Mouse (Mus musculus): ENCODE data around the gene Serpinb1b. TPM values are rescaled to one million over a fixed set of nuclear protein-coding genes. Genes with fewer than 3 reads are reported as not detected.

Serpinb1b gene
- polyA plus RNA-seq, 1 experiment from 2014 or later, result not detected

- 74% methylated on average over 1 of the region's 1 CpGs for WGBS
- no peak for DNase-seq (ENCODE audit: low spot score)
- ATAC-seq (replicated peaks; ENCODE audit: low FRiP score, low TSS enrichment, low read depth), result no peak
- no peaks in the 10 kb centered on the region for H3K4me1 ChIP-seq (replicated peaks; ENCODE audit: control insufficient read depth, insufficient read depth, low read length)
- H3K27ac ChIP-seq (ENCODE audit: low read depth), result no peak overlapping the region
- H3K4me3 ChIP-seq (ENCODE audit: low read depth, low read length), result no peak overlapping the region
- H3K27me3 ChIP-seq (replicated peaks; ENCODE audit: control insufficient read depth, insufficient read depth, low read length), result no peaks in the 10 kb centered on the region
- H3K9me3 ChIP-seq (ENCODE audit: control insufficient read depth, low read length), result no peaks in the 10 kb centered on the region
- H3K9ac ChIP-seq (ENCODE audit: low read length), result no peak overlapping the region
- no peak overlapping the region for H3K4me2 ChIP-seq (ENCODE audit: low read length)
- H3K36me3 ChIP-seq (ENCODE audit: control insufficient read depth, insufficient read depth, low read length), result no peaks in the 10 kb centered on the region
Measured at GRCm38 (mm10) chr13:33067387-33067977, 10.9 kb upstream of the Serpinb1b start.

DNA sequence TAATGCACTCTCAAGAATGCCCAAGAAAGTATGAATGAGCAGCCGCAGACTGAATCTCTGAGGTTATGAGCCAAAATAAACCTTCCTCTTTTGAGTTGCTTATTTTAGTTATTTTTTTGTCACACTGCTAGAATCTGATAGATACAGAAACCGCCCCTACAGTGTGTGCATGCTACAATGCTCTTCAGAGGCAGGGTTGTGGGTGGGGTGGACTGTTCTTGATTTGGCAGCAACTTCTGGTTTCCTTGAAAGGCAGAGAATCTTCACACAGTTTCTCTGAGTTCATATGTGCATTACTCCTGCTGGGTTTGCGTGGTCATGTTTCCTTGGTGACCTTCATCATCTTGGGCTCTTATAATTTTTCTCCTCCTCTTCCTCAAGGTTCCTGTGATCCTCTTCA, 10.2 kb upstream of the Serpinb1b start:
- Histone ChIP-seq H3K36me3 (ENCODE audit: control insufficient read depth, insufficient read depth, low read length) (no peaks in the 10 kb centered on the region), H3K4me2 (ENCODE audit: low read length) (no peak overlapping the region), H3K27ac (ENCODE audit: low read depth) (no peak overlapping the region), H3K27me3 (replicated peaks; ENCODE audit: control insufficient read depth, insufficient read depth, low read length) (no peaks in the 10 kb centered on the region), H3K4me1 (replicated peaks; ENCODE audit: control insufficient read depth, insufficient read depth, low read length) (no peaks in the 10 kb centered on the region), H3K9me3 (ENCODE audit: control insufficient read depth, low read length) (no peaks in the 10 kb centered on the region), H3K4me3 (ENCODE audit: low read depth, low read length) (no peak overlapping the region), H3K9ac (ENCODE audit: low read length) (no peak overlapping the region)
- 82% methylated on average over 3 of the region's 3 CpGs for WGBS
- ATAC-seq (replicated peaks; ENCODE audit: low FRiP score, low TSS enrichment, low read depth) (no peak), DNase-seq (ENCODE audit: low spot score) (no peak)

DNA sequence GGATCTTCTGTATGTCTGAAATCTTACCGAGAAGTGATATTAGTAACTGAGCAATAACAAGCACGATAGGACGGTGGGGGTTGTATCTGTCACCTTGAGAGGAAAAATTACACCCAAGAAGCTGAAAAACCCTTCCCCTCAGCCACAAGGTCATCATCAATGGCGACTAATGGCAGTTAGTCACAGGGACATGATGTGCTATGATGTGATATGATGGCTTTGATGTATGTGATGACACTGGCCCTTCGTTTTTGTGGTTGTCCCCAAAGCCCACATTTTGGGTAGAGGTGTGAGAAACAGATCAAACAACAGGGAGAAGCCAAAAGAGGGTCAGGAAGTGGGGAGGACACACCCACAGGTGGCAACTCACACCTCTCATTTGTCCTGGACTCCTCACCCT, 6.6 kb upstream of the Serpinb1b start:
- Histone ChIP-seq H3K27me3 (replicated peaks; ENCODE audit: control insufficient read depth, insufficient read depth, low read length) (no peaks in the 10 kb centered on the region), H3K9me3 (ENCODE audit: control insufficient read depth, low read length) (no peaks in the 10 kb centered on the region), H3K27ac (ENCODE audit: low read depth) (no peak overlapping the region), H3K4me1 (replicated peaks; ENCODE audit: control insufficient read depth, insufficient read depth, low read length) (no peaks in the 10 kb centered on the region), H3K36me3 (ENCODE audit: control insufficient read depth, insufficient read depth, low read length) (no peaks in the 10 kb centered on the region), H3K4me2 (ENCODE audit: low read length) (no peak overlapping the region), H3K4me3 (ENCODE audit: low read depth, low read length) (no peak overlapping the region), H3K9ac (ENCODE audit: low read length) (no peak overlapping the region)
- DNase-seq (ENCODE audit: low spot score) (no peak), ATAC-seq (replicated peaks; ENCODE audit: low FRiP score, low TSS enrichment, low read depth) (no peak)
- WGBS, result 77% methylated on average over 5 of the region's 5 CpGs

DNA sequence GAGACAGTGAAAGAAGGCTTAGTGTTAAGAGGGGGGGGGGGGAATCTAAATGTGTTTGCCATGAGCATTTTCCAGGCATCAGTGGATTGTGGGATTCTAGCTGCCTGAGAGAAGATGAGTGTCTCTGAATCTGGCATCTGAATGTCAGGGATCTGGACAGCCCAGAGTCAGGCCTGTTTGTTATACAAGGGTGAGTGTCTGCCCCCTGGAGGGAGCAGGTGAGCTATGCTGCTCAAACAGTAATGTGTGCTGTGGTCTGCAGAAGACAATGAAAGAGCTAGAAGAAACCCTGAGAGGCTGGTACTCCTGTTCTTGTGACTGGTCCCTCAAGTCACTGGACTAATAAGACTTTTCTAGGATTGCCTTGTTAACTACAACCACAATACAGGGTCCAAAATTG, 4.3 kb upstream of the Serpinb1b start:
- H3K4me1 ChIP-seq (replicated peaks; ENCODE audit: control insufficient read depth, insufficient read depth, low read length), result no peaks in the 10 kb centered on the region
- H3K27ac ChIP-seq (ENCODE audit: low read depth), result no peak overlapping the region
- DNase-seq (ENCODE audit: low spot score) (no peak), ATAC-seq (replicated peaks; ENCODE audit: low FRiP score, low TSS enrichment, low read depth) (0 out of 2 replicates have a peak, but pooled peaks have one; percentile 58)
- no peaks in the 10 kb centered on the region for H3K36me3 ChIP-seq (ENCODE audit: control insufficient read depth, insufficient read depth, low read length)
- no peak overlapping the region for H3K4me2 ChIP-seq (ENCODE audit: low read length)
- no peak overlapping the region for H3K9ac ChIP-seq (ENCODE audit: low read length)
- H3K27me3 ChIP-seq (replicated peaks; ENCODE audit: control insufficient read depth, insufficient read depth, low read length), result no peaks in the 10 kb centered on the region
- H3K9me3 ChIP-seq (ENCODE audit: control insufficient read depth, low read length), result no peaks in the 10 kb centered on the region
- no peak overlapping the region for H3K4me3 ChIP-seq (ENCODE audit: low read depth, low read length)

- H3K4me2 ChIP-seq (ENCODE audit: low read length), result no peak overlapping the region
- no peaks in the 10 kb centered on the region for H3K9me3 ChIP-seq (ENCODE audit: control insufficient read depth, low read length)
- H3K9ac ChIP-seq (ENCODE audit: low read length), result no peak overlapping the region
- no peaks in the 10 kb centered on the region for H3K27me3 ChIP-seq (replicated peaks; ENCODE audit: control insufficient read depth, insufficient read depth, low read length)
- no peak overlapping the region for H3K27ac ChIP-seq (ENCODE audit: low read depth)
- ATAC-seq (replicated peaks; ENCODE audit: low FRiP score, low TSS enrichment, low read depth) (no peak), DNase-seq (ENCODE audit: low spot score) (no peak)
- no peaks in the 10 kb centered on the region for H3K4me1 ChIP-seq (replicated peaks; ENCODE audit: control insufficient read depth, insufficient read depth, low read length)
- H3K4me3 ChIP-seq (ENCODE audit: low read depth, low read length), result no peak overlapping the region
- no peaks in the 10 kb centered on the region for H3K36me3 ChIP-seq (ENCODE audit: control insufficient read depth, insufficient read depth, low read length)
- WGBS, result 63% methylated on average over 3 of the region's 3 CpGs
Measured at GRCm38 (mm10) chr13:33076247-33076646, 2.1 kb upstream of the Serpinb1b start.

- Histone ChIP-seq H3K4me2 (ENCODE audit: low read length) (no peak overlapping the region), H3K27ac (ENCODE audit: low read depth) (no peak overlapping the region), H3K9me3 (ENCODE audit: control insufficient read depth, low read length) (no peaks in the 10 kb centered on the region), H3K4me3 (ENCODE audit: low read depth, low read length) (no peak overlapping the region), H3K27me3 (replicated peaks; ENCODE audit: control insufficient read depth, insufficient read depth, low read length) (no peaks in the 10 kb centered on the region), H3K36me3 (ENCODE audit: control insufficient read depth, insufficient read depth, low read length) (no peaks in the 10 kb centered on the region), H3K9ac (ENCODE audit: low read length) (no peak overlapping the region), H3K4me1 (replicated peaks; ENCODE audit: control insufficient read depth, insufficient read depth, low read length) (no peaks in the 10 kb centered on the region)
- 92% methylated on average over 10 of the region's 10 CpGs for WGBS
- no peak for ATAC-seq (replicated peaks; ENCODE audit: low FRiP score, low TSS enrichment, low read depth)
- no peak for DNase-seq (ENCODE audit: low spot score)
Measured at GRCm38 (mm10) chr13:33077026-33077685, 1.2 kb upstream of the Serpinb1b start.

- no peak for DNase-seq (ENCODE audit: low spot score)
- H3K27me3 ChIP-seq (replicated peaks; ENCODE audit: control insufficient read depth, insufficient read depth, low read length), result no peaks in the 10 kb centered on the region
- WGBS, result 21% methylated on average over 6 of the region's 6 CpGs
Measured at GRCm38 (mm10) chr13:33079391-33079790, 1.0 kb downstream of the Serpinb1b start.

GRCm38 (mm10) chr13:33080356-33080755, 2.0 kb downstream of the Serpinb1b start:
- Histone ChIP-seq H3K27ac (ENCODE audit: low read depth) (no peak overlapping the region), H3K4me1 (replicated peaks; ENCODE audit: control insufficient read depth, insufficient read depth, low read length) (peaks cover 5% of the 10 kb centered on the region; the same call in 1 of the 2 replicates), H3K9ac (ENCODE audit: low read length) (no peak overlapping the region), H3K27me3 (replicated peaks; ENCODE audit: control insufficient read depth, insufficient read depth, low read length) (no peaks in the 10 kb centered on the region), H3K9me3 (ENCODE audit: control insufficient read depth, low read length) (no peaks in the 10 kb centered on the region), H3K4me3 (ENCODE audit: low read depth, low read length) (no peak overlapping the region), H3K36me3 (ENCODE audit: control insufficient read depth, insufficient read depth, low read length) (no peaks in the 10 kb centered on the region), H3K4me2 (ENCODE audit: low read length) (no peak overlapping the region)
- ATAC-seq (replicated peaks; ENCODE audit: low FRiP score, low TSS enrichment, low read depth) (no peak), DNase-seq (ENCODE audit: low spot score) (no peak)
- WGBS, result 26% methylated on average over 3 of the region's 3 CpGs

More at GRCm38 (mm10) chr13:33079391-33079790, 1.0 kb downstream of the Serpinb1b start:
- Histone ChIP-seq H3K4me3 (ENCODE audit: low read depth, low read length) (no peak overlapping the region), H3K4me1 (replicated peaks; ENCODE audit: control insufficient read depth, insufficient read depth, low read length) (no peaks in the 10 kb centered on the region), H3K4me2 (ENCODE audit: low read length) (no peak overlapping the region), H3K36me3 (ENCODE audit: control insufficient read depth, insufficient read depth, low read length) (no peaks in the 10 kb centered on the region), H3K9me3 (ENCODE audit: control insufficient read depth, low read length) (no peaks in the 10 kb centered on the region), H3K27ac (ENCODE audit: low read depth) (no peak overlapping the region), H3K9ac (ENCODE audit: low read length) (no peak overlapping the region)
- no peak for ATAC-seq (replicated peaks; ENCODE audit: low FRiP score, low TSS enrichment, low read depth)

DNA sequence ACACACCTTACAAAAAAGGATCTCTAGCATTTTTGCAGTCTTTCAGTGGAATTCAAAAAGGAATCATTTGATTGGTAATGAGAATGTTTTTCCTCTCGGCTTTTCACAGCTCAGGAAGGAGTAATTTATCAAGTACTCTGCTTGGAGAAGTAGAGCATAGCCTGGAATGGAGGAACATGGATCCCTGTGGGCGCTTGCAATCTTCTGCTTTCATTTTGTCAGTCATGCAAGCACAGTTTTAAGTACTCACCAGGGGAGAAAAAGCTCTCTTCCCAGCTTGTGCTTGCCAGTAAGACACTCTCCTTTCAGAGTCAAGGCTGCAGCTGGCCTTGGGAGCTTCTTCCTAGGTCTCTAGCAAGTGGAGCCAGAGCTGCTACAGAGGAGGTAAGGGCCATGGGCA, 5.5 kb downstream of the Serpinb1b start:
- no peaks in the 10 kb centered on the region for H3K27me3 ChIP-seq (replicated peaks; ENCODE audit: control insufficient read depth, insufficient read depth, low read length)
- H3K27ac ChIP-seq (ENCODE audit: low read depth), result no peak overlapping the region
- no peak overlapping the region for H3K4me2 ChIP-seq (ENCODE audit: low read length)
- peaks cover 18% of the 10 kb centered on the region for H3K4me1 ChIP-seq (replicated peaks; ENCODE audit: control insufficient read depth, insufficient read depth, low read length)
- DNase-seq (ENCODE audit: low spot score) (no peak), ATAC-seq (replicated peaks; ENCODE audit: low FRiP score, low TSS enrichment, low read depth) (no peak)
- H3K4me3 ChIP-seq (ENCODE audit: low read depth, low read length), result no peak overlapping the region
- WGBS, result 73% methylated on average over 2 of the region's 2 CpGs
- no peak overlapping the region for H3K9ac ChIP-seq (ENCODE audit: low read length)
- H3K36me3 ChIP-seq (ENCODE audit: control insufficient read depth, insufficient read depth, low read length), result no peaks in the 10 kb centered on the region
- no peaks in the 10 kb centered on the region for H3K9me3 ChIP-seq (ENCODE audit: control insufficient read depth, low read length)

Data from intestine, embryonic 14.5 days (tissue).